Mouse (Mus musculus): Measurements from ENCODE around the gene Terf2.
A peak's percentile ranks its signal among the peaks of the same experiment; 100 is the strongest.
"Not testable (repeated sequence)": the region's sequence is repeated elsewhere in the genome, so short reads cannot be mapped to it uniquely, and the experiment has no call there.

Gene Terf2

GRCm38 (mm10) chr8:107114150-107115007, 18.0 kb upstream of the Terf2 start:
- no peak for DNase-seq

GRCm38 (mm10) chr8:107113209-107113608, 16.9 kb upstream of the Terf2 start:
- no peak for DNase-seq

- no peak for DNase-seq
These were observed 15.2 kb upstream of the Terf2 start for GRCm38 (mm10) chr8:107111340-107112105.

GRCm38 (mm10) chr8:107110629-107111330, 14.4 kb upstream of the Terf2 start:
- no peak for DNase-seq

GRCm38 (mm10) chr8:107109816-107110435, 13.6 kb upstream of the Terf2 start:
- no peak for DNase-seq

- DNase-seq = no peak
These were observed 12.8 kb upstream of the Terf2 start for GRCm38 (mm10) chr8:107108978-107109720.

- not testable (repeated sequence) for DNase-seq
These were observed 11.7 kb upstream of the Terf2 start for GRCm38 (mm10) chr8:107108089-107108488.

- DNase-seq = peak; percentile 65
These were observed 8.2 kb upstream of the Terf2 start for GRCm38 (mm10) chr8:107104547-107104946.

GRCm38 (mm10) chr8:107100635-107101034, 4.3 kb upstream of the Terf2 start:
- no peak for DNase-seq

- DNase-seq = no peak
These were observed 506 bp downstream of the Terf2 start for GRCm38 (mm10) chr8:107095717-107096365.

- no peak for DNase-seq
These were observed 5.8 kb downstream of the Terf2 start for GRCm38 (mm10) chr8:107090531-107090930.

GRCm38 (mm10) chr8:107088526-107089063, 7.8 kb downstream of the Terf2 start:
- DNase-seq = no peak

GRCm38 (mm10) chr8:107086018-107086417, 10.3 kb downstream of the Terf2 start:
- DNase-seq = no peak

- DNase-seq = no peak
These were observed 11.0 kb downstream of the Terf2 start for GRCm38 (mm10) chr8:107085358-107085757.

- no peak for DNase-seq
These were observed 20.0 kb downstream of the Terf2 start for GRCm38 (mm10) chr8:107076239-107076888.

- DNase-seq = no peak
These were observed 22.2 kb downstream of the Terf2 start for GRCm38 (mm10) chr8:107074128-107074527.

GRCm38 (mm10) chr8:107073706-107074105, 22.6 kb downstream of the Terf2 start:
- DNase-seq = no peak

GRCm38 (mm10) chr8:107065511-107066496, 30.5 kb downstream of the Terf2 start, which contains the start of gene Tmed6:
TSS of gene Tmed6 (minus strand) at chr8:107065644.
- no peak for DNase-seq

GRCm38 (mm10) chr8:107062613-107063012, 33.7 kb downstream of the Terf2 start:
- DNase-seq = no peak

Measured in cerebellum, adult 8-10 months (tissue).